Mouse (Mus musculus) liver, postnatal 0 days (tissue): ENCODE measurements around the gene Gm9913. TPM values are rescaled to one million over a fixed set of nuclear protein-coding genes. Genes with fewer than 3 reads are reported as not detected.

Source experiments
- ATAC-seq: fragments of 200-750 bp; cut with Nextera tagmentation; 2 replicates; pipeline ENCODE4 v1.8.0; 2017; ENCODE audit warnings: mild to moderate bottlenecking, moderate library complexity
- DNase-seq: peaks from one replicate; pipeline ENCODE4 v3.0.0-alpha.2; 2016
- H3K27ac ChIP-seq: fragments of 300-500 bp; sonication (generic); 2 replicates; pipeline ENCODE4 v1.5.1; 2014; ENCODE audit warnings: antibody characterized with exemption, moderate library complexity, mild to moderate bottlenecking, low read depth
- H3K27me3 ChIP-seq: fragments of 300-500 bp; sonication (generic); 2 replicates; pipeline ENCODE4 v1.6.1; 2014; ENCODE audit warnings: low read length, control low read depth, mixed read lengths; ENCODE audit not compliant: insufficient read depth
- H3K36me3 ChIP-seq: fragments of 300-500 bp; sonication (generic); replicated peaks from 2 replicates; pipeline ENCODE4 v1.6.1; 2014; ENCODE audit warnings: mild to moderate bottlenecking, control low read depth, low read length, moderate library complexity, mixed read lengths; ENCODE audit not compliant: insufficient read depth
- H3K4me1 ChIP-seq: fragments of 300-500 bp; sonication (generic); 2 replicates; pipeline ENCODE4 v1.6.1; 2014; ENCODE audit warnings: antibody characterized with exemption, mild to moderate bottlenecking, control low read depth; ENCODE audit not compliant: insufficient read depth
- H3K4me2 ChIP-seq: fragments of 300-500 bp; sonication (generic); 2 replicates; pipeline ENCODE4 v1.6.1; 2014; ENCODE audit warnings: low read depth, mild to moderate bottlenecking, low read length, moderate library complexity, mixed read lengths
- H3K4me3 ChIP-seq: fragments of 300-500 bp; sonication (generic); 2 replicates; pipeline ENCODE4 v1.5.1; 2014; ENCODE audit warnings: low read depth, low read length
- H3K9ac ChIP-seq: fragments of 300-500 bp; sonication (generic); replicated peaks from 2 replicates; pipeline ENCODE4 v1.6.1; 2014; ENCODE audit warnings: mild to moderate bottlenecking, moderate library complexity
- H3K9me3 ChIP-seq: fragments of 300-500 bp; sonication (generic); 2 replicates; pipeline ENCODE4 v1.6.1; 2016; ENCODE audit warnings: mild to moderate bottlenecking, control low read depth, low read length, mixed read lengths
- CTCF ChIP-seq: sonication (generic); IDR thresholded peaks from 2 replicates; pipeline ENCODE4 v1.5.1; 2016; ENCODE audit warnings: antibody characterized with exemption, low read depth
- EP300 ChIP-seq: IDR thresholded peaks from 2 replicates; pipeline ENCODE4 v1.6.1; 2016; ENCODE audit warnings: antibody characterized with exemption, low read depth, mild to moderate bottlenecking
- WGBS: fragments of 180-500 bp; shearing (Covaris S2); extraction: QIAGEN DNeasy Blood & Tissue Kit; methylation state at CpG from one replicate; pipeline ENCODE4 v1.1.7; 2014; ENCODE audit not compliant: insufficient replicate concordance; 5-methylcytosine and 5-hydroxymethylcytosine counted together
- polyA plus RNA-seq: library from polyadenylated mRNA; unstranded; fragments of >200 nt; fragmentation: Nextera tagmentation; extraction: Ambion mirVana; gene quantifications from 2 replicates; pipeline ENCODE4 v1.2.1, GENCODE M21; 2015

Gm9913 gene
- polyA plus RNA-seq, 1 experiment from 2014 or later: not detected

DNA sequence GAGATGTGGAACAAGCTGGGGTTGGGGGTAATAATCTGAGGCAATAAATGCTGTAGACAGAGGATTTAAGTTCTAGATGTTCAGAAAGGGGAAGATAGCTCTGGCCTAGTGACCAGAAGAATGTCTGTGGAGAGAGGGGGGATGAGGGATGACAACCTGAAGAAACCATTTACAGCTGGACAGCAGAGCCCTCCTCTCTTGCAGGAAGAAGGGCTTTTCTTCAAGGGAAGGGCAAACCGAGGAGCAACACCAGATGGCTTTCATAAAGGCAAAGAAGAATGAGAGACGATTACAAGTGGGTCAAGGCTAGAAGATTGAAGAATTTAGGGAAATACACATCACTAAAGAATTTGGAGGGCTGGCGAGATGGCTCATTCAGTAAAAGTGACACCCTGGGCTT, 9.5 kb downstream of the Gm9913 start:
- no peaks in the 10 kb centered on the region for H3K4me1 ChIP-seq
- no peak overlapping the region for H3K9ac ChIP-seq
- no peaks in the 10 kb centered on the region for H3K36me3 ChIP-seq
- H3K9me3 ChIP-seq: no peaks in the 10 kb centered on the region
- WGBS: 71% methylated on average over 3 of the region's 3 CpGs
- no peaks in the 10 kb centered on the region for H3K27me3 ChIP-seq
- H3K4me2 ChIP-seq: no peak overlapping the region
- no peak overlapping the region for H3K27ac ChIP-seq
- H3K4me3 ChIP-seq: no peak overlapping the region
- DNase-seq: no peak
- no peak for ATAC-seq
- no peak for TF ChIP-seq EP300
- TF ChIP-seq CTCF: no peak

GRCm38 (mm10) chr2:125515291-125516057, 10.6 kb downstream of the Gm9913 start:
- 49% methylated on average over 12 of the region's 12 CpGs for WGBS

DNA sequence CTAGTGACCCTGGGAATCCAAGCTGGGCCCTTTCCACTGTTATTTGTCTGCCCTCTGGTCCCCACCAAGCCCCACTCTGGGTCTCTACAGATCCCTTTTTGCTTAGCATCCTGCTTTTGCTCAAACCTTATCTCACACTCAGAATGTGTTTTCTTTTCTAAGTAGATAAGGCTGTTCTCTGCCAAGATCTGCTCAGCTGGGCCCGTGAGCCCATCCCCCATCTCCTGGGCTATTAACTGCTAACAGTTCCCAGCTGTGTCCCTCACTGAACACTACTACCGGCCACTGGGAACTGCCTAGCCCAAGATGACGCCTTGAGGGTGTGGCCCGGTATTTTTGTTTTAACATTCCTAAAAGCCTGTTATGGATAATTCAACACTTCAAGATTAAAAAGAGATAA, 11.7 kb downstream of the Gm9913 start:
- no peak overlapping the region for H3K27ac ChIP-seq
- 21% methylated on average over 4 of the region's 4 CpGs for WGBS
- ATAC-seq: no peak
- H3K4me2 ChIP-seq: no peak overlapping the region
- no peak overlapping the region for H3K4me3 ChIP-seq
- 0 out of 2 replicates have a peak, but pooled peaks have one; percentile 16 for TF ChIP-seq EP300
- no peak for TF ChIP-seq CTCF
- H3K36me3 ChIP-seq: no peaks in the 10 kb centered on the region
- no peaks in the 10 kb centered on the region for H3K4me1 ChIP-seq
- H3K9ac ChIP-seq: no peak overlapping the region
- no peaks in the 10 kb centered on the region for H3K9me3 ChIP-seq
- peak; percentile 22 for DNase-seq
- no peaks in the 10 kb centered on the region for H3K27me3 ChIP-seq

More at GRCm38 (mm10) chr2:125515291-125516057, 10.6 kb downstream of the Gm9913 start:
- no peak for DNase-seq
- H3K4me1 ChIP-seq: no peaks in the 10 kb centered on the region
- H3K36me3 ChIP-seq: no peaks in the 10 kb centered on the region
- no peak overlapping the region for H3K4me2 ChIP-seq
- no peaks in the 10 kb centered on the region for H3K9me3 ChIP-seq
- ATAC-seq: no peak
- TF ChIP-seq EP300 (peak; percentile 37; the same call in 1 of the 2 replicates), CTCF (no peak)
- no peak overlapping the region for H3K4me3 ChIP-seq
- H3K27me3 ChIP-seq: no peaks in the 10 kb centered on the region
- no peak overlapping the region for H3K9ac ChIP-seq
- no peak overlapping the region for H3K27ac ChIP-seq

DNA sequence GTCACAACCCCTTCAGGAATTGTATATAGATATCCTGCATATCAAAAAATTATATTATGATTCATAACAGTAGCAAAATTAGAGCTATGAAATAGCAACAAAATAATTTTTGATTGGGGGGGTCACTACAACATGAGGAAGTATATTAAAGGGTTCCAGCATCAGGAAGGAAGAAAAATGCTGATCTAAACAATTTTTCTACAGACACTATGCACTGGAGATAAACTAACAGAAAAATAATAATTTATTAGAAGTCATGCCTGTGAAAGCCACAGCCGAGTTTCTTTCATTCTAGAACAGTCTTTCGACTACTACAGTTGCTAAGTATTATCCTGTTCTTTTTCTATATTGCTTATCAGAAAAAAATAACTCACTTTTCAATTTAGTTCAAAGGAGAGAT, 20.6 kb downstream of the Gm9913 start:
- Histone ChIP-seq H3K9me3 (no peaks in the 10 kb centered on the region), H3K4me3 (no peak overlapping the region), H3K36me3 (no peaks in the 10 kb centered on the region), H3K27ac (no peak overlapping the region), H3K27me3 (no peaks in the 10 kb centered on the region), H3K9ac (no peak overlapping the region), H3K4me2 (no peak overlapping the region), H3K4me1 (no peaks in the 10 kb centered on the region)
- DNase-seq: no peak
- ATAC-seq: no peak
- TF ChIP-seq EP300: no peak
- no peak for TF ChIP-seq CTCF
- 73% methylated on average over 2 of the region's 2 CpGs for WGBS

DNA sequence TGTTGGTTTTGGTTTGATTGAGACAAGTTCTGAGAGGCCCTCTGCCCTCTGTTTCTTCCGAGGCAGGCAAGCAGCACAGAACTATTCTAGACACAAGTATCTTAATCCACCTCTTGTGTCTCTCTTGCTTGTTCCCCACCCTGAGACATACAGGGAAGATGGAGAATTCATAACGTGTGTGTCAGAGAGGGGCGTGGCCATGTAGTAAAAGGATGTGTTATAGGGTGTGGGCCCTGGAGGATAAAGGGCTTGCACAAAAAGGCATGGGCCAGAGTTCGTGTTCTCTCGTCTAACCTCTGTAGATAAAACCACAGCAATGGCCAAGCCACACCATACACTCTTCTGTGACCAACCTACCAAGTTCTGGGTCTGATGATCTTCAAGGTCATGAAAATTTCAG, 21.7 kb downstream of the Gm9913 start:
- no peaks in the 10 kb centered on the region for H3K27me3 ChIP-seq
- no peaks in the 10 kb centered on the region for H3K9me3 ChIP-seq
- WGBS: 60% methylated on average over 5 of the region's 5 CpGs
- H3K36me3 ChIP-seq: no peaks in the 10 kb centered on the region
- H3K9ac ChIP-seq: no peak overlapping the region
- DNase-seq (no peak), ATAC-seq (no peak)
- H3K27ac ChIP-seq: no peak overlapping the region
- H3K4me1 ChIP-seq: no peaks in the 10 kb centered on the region
- TF ChIP-seq CTCF (no peak), EP300 (no peak)
- no peak overlapping the region for H3K4me2 ChIP-seq
- H3K4me3 ChIP-seq: no peak overlapping the region

DNA sequence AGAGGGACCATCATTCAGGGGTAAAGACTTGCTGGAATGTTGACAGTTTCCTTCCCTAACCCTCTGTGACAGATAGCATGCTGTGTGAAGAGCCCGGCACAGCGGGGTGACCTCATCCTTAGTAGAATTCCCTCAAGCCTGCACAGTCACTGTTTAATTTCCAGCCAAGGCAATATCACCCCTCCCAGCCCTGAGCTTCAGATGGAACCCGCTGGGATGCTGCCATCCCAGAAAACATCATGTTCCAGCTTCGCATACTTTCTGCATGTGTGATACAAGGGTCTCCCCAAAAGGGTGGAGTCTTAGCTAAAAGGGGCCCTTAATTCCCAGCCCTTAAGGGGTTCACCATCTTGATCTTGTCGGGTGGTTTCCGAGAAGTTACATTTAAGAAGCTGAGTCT, 25.8 kb downstream of the Gm9913 start:
- H3K27ac ChIP-seq: no peak overlapping the region
- H3K4me3 ChIP-seq: no peak overlapping the region
- no peak overlapping the region for H3K4me2 ChIP-seq
- no peak overlapping the region for H3K9ac ChIP-seq
- H3K27me3 ChIP-seq: no peaks in the 10 kb centered on the region
- H3K9me3 ChIP-seq: no peaks in the 10 kb centered on the region
- no peak for TF ChIP-seq CTCF
- no peak for TF ChIP-seq EP300
- no peak for ATAC-seq
- no peak for DNase-seq
- H3K4me1 ChIP-seq: no peaks in the 10 kb centered on the region
- no peaks in the 10 kb centered on the region for H3K36me3 ChIP-seq
- WGBS: 62% methylated on average over 6 of the region's 6 CpGs
